ENCODE assay signal across 8 mouse cellular contexts in the genomic region with DNA sequence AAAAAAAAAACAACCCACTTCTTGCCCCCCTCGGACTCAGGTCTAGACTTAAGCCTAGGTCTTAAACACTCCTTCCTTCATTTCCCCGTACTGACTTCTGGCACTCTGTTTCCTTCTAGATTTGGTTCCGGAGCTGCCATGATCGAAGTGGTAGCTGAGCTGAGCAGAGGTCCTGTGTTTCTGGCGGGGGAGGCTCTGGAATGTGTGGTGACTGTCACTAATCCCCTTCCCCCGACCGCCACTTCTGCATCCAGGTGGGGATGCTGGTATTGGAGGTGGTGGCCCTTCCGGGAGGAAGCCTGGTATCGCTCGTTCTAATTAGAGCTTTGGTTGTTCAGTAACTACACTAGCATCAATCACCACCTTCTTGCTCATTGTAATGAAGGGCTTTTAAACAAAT. TPM values are rescaled to one million over a fixed set of nuclear protein-coding genes. Genes with fewer than 3 reads are reported as not detected.
A peak's percentile ranks its signal among the peaks of the same experiment; 100 is the strongest.
DNase-seq lines count a peak whose midpoint lies in the region; ATAC-seq and TF ChIP-seq lines count a peak whose summit lies in the region.

No protein-coding gene starts in this region.

- no peaks in the 10 kb centered on the region for H3K27me3 ChIP-seq in erythroblast, embryonic 14.5 days (ENCODE audit: control insufficient read depth)
- no peaks in the 10 kb centered on the region for H3K27me3 ChIP-seq in testis, adult 2 months (ENCODE audit: control insufficient read depth, insufficient read depth, low read length)
- no peaks in the 10 kb centered on the region for H3K27me3 ChIP-seq in limb, embryonic 12.5 days
- no peaks in the 10 kb centered on the region for H3K27me3 ChIP-seq in stomach, embryonic 15.5 days (replicated peaks)

- H3K4me2 ChIP-seq in limb, embryonic 12.5 days, result peak overlapping the region; percentile 95
- H3K4me2 ChIP-seq in stomach, embryonic 15.5 days, result peak overlapping the region; percentile 93

- H3K4me1 ChIP-seq in erythroblast, embryonic 14.5 days (ENCODE audit: control insufficient read depth), result peaks cover 72% of the 10 kb centered on the region
- H3K4me1 ChIP-seq in testis, adult 2 months (ENCODE audit: control insufficient read depth, insufficient read depth, low read length), result peaks cover 17% of the 10 kb centered on the region
- H3K4me1 ChIP-seq in limb, embryonic 12.5 days (replicated peaks), result peaks cover 36% of the 10 kb centered on the region
- peaks cover 30% of the 10 kb centered on the region for H3K4me1 ChIP-seq in stomach, embryonic 15.5 days

- WGBS in limb, embryonic 12.5 days, result 2% methylated on average over 10 of the region's 10 CpGs
- 3% methylated on average over 10 of the region's 10 CpGs for WGBS in stomach, embryonic 15.5 days

- H3K9me3 ChIP-seq in erythroblast, embryonic 14.5 days (ENCODE audit: control insufficient read depth, low read length), result no peaks in the 10 kb centered on the region
- no peaks in the 10 kb centered on the region for H3K9me3 ChIP-seq in limb, embryonic 12.5 days
- no peaks in the 10 kb centered on the region for H3K9me3 ChIP-seq in stomach, embryonic 15.5 days

- no peak for ATAC-seq in erythroblast, adult 5-6 weeks (replicated peaks; ENCODE audit: low FRiP score, poor library complexity, severe bottlenecking)
- ATAC-seq in limb, embryonic 12.5 days (ENCODE audit: insufficient number of reproducible peaks, insufficient read depth, low FRiP score, low TSS enrichment, low read depth), result no peak
- ATAC-seq in stomach, embryonic 15.5 days (ENCODE audit: insufficient read depth, low FRiP score, low read depth), result no peak

- DNase-seq in testis, postnatal 10 days (ENCODE audit: low spot score), result no peak
- no peak for DNase-seq in adipocyte (ENCODE audit: low spot score)
- DNase-seq in thymus, postnatal 36 days, result no peak

- peaks cover 67% of the 10 kb centered on the region for H3K36me3 ChIP-seq in erythroblast, embryonic 14.5 days (ENCODE audit: control insufficient read depth)
- H3K36me3 ChIP-seq in testis, adult 2 months (ENCODE audit: control insufficient read depth, insufficient read depth, low read length), result no peaks in the 10 kb centered on the region; the same call in 1 of the 2 replicates
- peaks cover 46% of the 10 kb centered on the region for H3K36me3 ChIP-seq in limb, embryonic 12.5 days
- peaks cover 29% of the 10 kb centered on the region for H3K36me3 ChIP-seq in stomach, embryonic 15.5 days

- H3K4me3 ChIP-seq in erythroblast, embryonic 14.5 days (replicated peaks), result peak overlapping the region; percentile 98
- peak overlapping the region; percentile 99 for H3K4me3 ChIP-seq in testis, adult 2 months (ENCODE audit: control insufficient read depth, low read depth, low read length)
- H3K4me3 ChIP-seq in limb, embryonic 12.5 days (replicated peaks), result peak overlapping the region; percentile 69
- H3K4me3 ChIP-seq in stomach, embryonic 15.5 days (replicated peaks), result peak overlapping the region; percentile 79

- no peak for TF ChIP-seq CTCF in testis, adult 2 months (IDR thresholded peaks at IDR 0.05; ENCODE audit: control insufficient read depth, insufficient read depth, insufficient replicate concordance, low read depth, low read length)

- H3K27ac ChIP-seq in testis, adult 2 months (ENCODE audit: control insufficient read depth, insufficient read depth, low read depth, low read length), result peak overlapping the region; percentile 86
- peak overlapping the region; percentile 90; the same call in 1 of the 2 replicates for H3K27ac ChIP-seq in limb, embryonic 12.5 days
- 0 out of 2 replicates have a peak overlapping the region, but pooled peaks have one; percentile 89 for H3K27ac ChIP-seq in stomach, embryonic 15.5 days

- H3K9ac ChIP-seq in limb, embryonic 12.5 days (replicated peaks), result peak overlapping the region; percentile 79
- peak overlapping the region; percentile 71 for H3K9ac ChIP-seq in stomach, embryonic 15.5 days

- no peak for TF ChIP-seq POLR2A in testis, adult 2 months (IDR thresholded peaks at IDR 0.05; ENCODE audit: control insufficient read depth, low read depth, low read length)

RNA-seq across cellular contexts. Expression of gene Gba2, which starts 0.6 kb away (rescaled TPM):
- 0.70 and 1.1 TPM in 2 replicates for polyA plus RNA-seq in erythroblast, embryonic 14.5 days (2012)
- 4.2 and 7.3 TPM in 2 replicates for total RNA-seq in erythroblast, adult 5-6 weeks (2015; ENCODE audit: low replicate concordance)
- 7.4 and 12.0 TPM in 2 replicates for total RNA-seq in erythroblast, adult 5-6 weeks (2017; ENCODE audit: low replicate concordance)
- 61.0 and 65.0 TPM in 2 replicates for polyA plus RNA-seq in testis, adult 2 months (2012; rRNA removed)
- 32.0 and 34.7 TPM in 2 replicates for polyA plus RNA-seq in limb, embryonic 12.5 days (2016; fragmentation: Nextera tagmentation; extraction: Ambion mirVana)
- 15.6 and 16.1 TPM in 2 replicates for polyA plus RNA-seq in stomach, embryonic 15.5 days (2015; fragmentation: Nextera tagmentation; extraction: Ambion mirVana)

RNA-seq across cellular contexts. Expression of gene Rgp1, which starts 0.7 kb away (rescaled TPM):
- polyA plus RNA-seq in erythroblast, embryonic 14.5 days (2012), result 3.5 and 7.2 TPM in 2 replicates
- total RNA-seq in erythroblast, adult 5-6 weeks (2015; ENCODE audit: low replicate concordance), result 8.6 and 10.6 TPM in 2 replicates
- 5.7 and 8.9 TPM in 2 replicates for total RNA-seq in erythroblast, adult 5-6 weeks (2017; ENCODE audit: low replicate concordance)
- 36.8 and 37.6 TPM in 2 replicates for polyA plus RNA-seq in testis, adult 2 months (2012; rRNA removed)
- 36.6 and 42.5 TPM in 2 replicates for polyA plus RNA-seq in limb, embryonic 12.5 days (2016; fragmentation: Nextera tagmentation; extraction: Ambion mirVana)
- 24.5 and 30.8 TPM in 2 replicates for polyA plus RNA-seq in stomach, embryonic 15.5 days (2015; fragmentation: Nextera tagmentation; extraction: Ambion mirVana)

RNA-seq across cellular contexts. Expression of gene Msmp, which starts 5.0 kb away (rescaled TPM):
- not detected in 2 replicates for polyA plus RNA-seq in erythroblast, embryonic 14.5 days (2012)
- not detected in 2 replicates for total RNA-seq in erythroblast, adult 5-6 weeks (2015; ENCODE audit: low replicate concordance)
- total RNA-seq in erythroblast, adult 5-6 weeks (2017; ENCODE audit: low replicate concordance), result not detected in 2 replicates
- 0.83 and 1.1 TPM in 2 replicates for polyA plus RNA-seq in testis, adult 2 months (2012; rRNA removed)
- 2.1 TPM in 1 of 2 replicates, not detected in the other for polyA plus RNA-seq in limb, embryonic 12.5 days (2016; fragmentation: Nextera tagmentation; extraction: Ambion mirVana)
- polyA plus RNA-seq in stomach, embryonic 15.5 days (2015; fragmentation: Nextera tagmentation; extraction: Ambion mirVana), result 0.85 and 1.8 TPM in 2 replicates

RNA-seq across cellular contexts. Expression of gene Tln1, which starts 16.8 kb away (rescaled TPM):
- 17.6 and 19.2 TPM in 2 replicates for polyA plus RNA-seq in erythroblast, embryonic 14.5 days (2012)
- total RNA-seq in erythroblast, adult 5-6 weeks (2015; ENCODE audit: low replicate concordance), result 47.8 and 86.3 TPM in 2 replicates
- 197 and 262 TPM in 2 replicates for total RNA-seq in erythroblast, adult 5-6 weeks (2017; ENCODE audit: low replicate concordance)
- 44.9 and 51.8 TPM in 2 replicates for polyA plus RNA-seq in testis, adult 2 months (2012; rRNA removed)
- 62.2 and 67.4 TPM in 2 replicates for polyA plus RNA-seq in limb, embryonic 12.5 days (2016; fragmentation: Nextera tagmentation; extraction: Ambion mirVana)
- polyA plus RNA-seq in stomach, embryonic 15.5 days (2015; fragmentation: Nextera tagmentation; extraction: Ambion mirVana), result 76.9 and 81.1 TPM in 2 replicates

RNA-seq across cellular contexts. Expression of gene Creb3, which starts 17.1 kb away (rescaled TPM):
- polyA plus RNA-seq in erythroblast, embryonic 14.5 days (2012), result 0.10 and 0.20 TPM in 2 replicates
- 1.7 and 6.7 TPM in 2 replicates for total RNA-seq in erythroblast, adult 5-6 weeks (2015; ENCODE audit: low replicate concordance)
- 35.8 and 52.6 TPM in 2 replicates for total RNA-seq in erythroblast, adult 5-6 weeks (2017; ENCODE audit: low replicate concordance)
- polyA plus RNA-seq in testis, adult 2 months (2012; rRNA removed), result 27.9 and 35.0 TPM in 2 replicates
- polyA plus RNA-seq in limb, embryonic 12.5 days (2016; fragmentation: Nextera tagmentation; extraction: Ambion mirVana), result 42.0 and 44.5 TPM in 2 replicates
- polyA plus RNA-seq in stomach, embryonic 15.5 days (2015; fragmentation: Nextera tagmentation; extraction: Ambion mirVana), result 69.4 and 70.8 TPM in 2 replicates
